ENCODE assay signal across 17 mouse cellular contexts in genomic region chr17:71687436-71687835, GRCm38 (mm10). TPM values are rescaled to one million over a fixed set of nuclear protein-coding genes. Genes with fewer than 3 reads are reported as not detected.
"Had no signal": no experiment of that assay in that cellular context is flagged by ENCODE, and none has a peak within 500 bp of the region (broad histone marks: within the 10 kb centered on the region; RNA-seq: fewer than 3 reads in every experiment).

No protein-coding gene starts in this region.

- DNase-seq: kidney, adult 2 months; kidney, postnatal 25 days; layer of hippocampus, adult 9-11 months; liver; liver, postnatal 0 days; midbrain, embryonic 14.5 days; thymus, adult 18-20 months; thymus, postnatal 14 days; thymus, postnatal 4 days had no signal

- H3K4me2 ChIP-seq: limb, embryonic 13.5 days had no signal

- H3K27ac ChIP-seq: kidney, postnatal 0 days; layer of hippocampus, adult 2 months; limb, embryonic 10.5 days; limb, embryonic 13.5 days; liver, embryonic 14.5 days; midbrain, embryonic 10.5 days had no signal

- ATAC-seq: liver, postnatal 0 days had no signal

- H3K4me3 ChIP-seq: layer of hippocampus, adult 2 months; limb, embryonic 10.5 days; limb, embryonic 13.5 days; megakaryocyte, embryonic 14.5 days; midbrain, embryonic 10.5 days had no signal

- H3K27me3 ChIP-seq: limb, embryonic 13.5 days had no signal

- H3K9me3 ChIP-seq: limb, embryonic 10.5 days; limb, embryonic 13.5 days; megakaryocyte, embryonic 14.5 days had no signal

- H3K9ac ChIP-seq: limb, embryonic 13.5 days; liver, embryonic 14.5 days; liver, postnatal 0 days had no signal

- H3K36me3 ChIP-seq: limb, embryonic 10.5 days; limb, embryonic 13.5 days; midbrain, embryonic 10.5 days had no signal

- H3K4me1 ChIP-seq: limb, embryonic 10.5 days had no signal

RNA-seq across cellular contexts. Expression of gene Togaram2, which starts 14.4 kb away (rescaled TPM):
- polyA plus RNA-seq: limb, embryonic 10.5 days; liver, postnatal 0 days; midbrain, embryonic 10.5 days; neural tube, embryonic 11.5 days had no signal
